Mouse (Mus musculus) liver, postnatal 0 days (tissue): ENCODE measurements around the gene Alppl2. TPM values are rescaled to one million over a fixed set of nuclear protein-coding genes. Genes with fewer than 3 reads are reported as not detected.

Experiments used
- ATAC-seq: fragments of 200-750 bp; cut with Nextera tagmentation; 2 replicates; pipeline ENCODE4 v1.8.0; 2017; ENCODE audit warnings: mild to moderate bottlenecking, moderate library complexity
- DNase-seq: peaks from one replicate; pipeline ENCODE4 v3.0.0-alpha.2; 2016
- H3K27ac ChIP-seq: fragments of 300-500 bp; sonication (generic); 2 replicates; pipeline ENCODE4 v1.5.1; 2014; ENCODE audit warnings: antibody characterized with exemption, moderate library complexity, mild to moderate bottlenecking, low read depth
- H3K27me3 ChIP-seq: fragments of 300-500 bp; sonication (generic); 2 replicates; pipeline ENCODE4 v1.6.1; 2014; ENCODE audit warnings: low read length, control low read depth, mixed read lengths; ENCODE audit not compliant: insufficient read depth
- H3K36me3 ChIP-seq: fragments of 300-500 bp; sonication (generic); replicated peaks from 2 replicates; pipeline ENCODE4 v1.6.1; 2014; ENCODE audit warnings: mild to moderate bottlenecking, control low read depth, low read length, moderate library complexity, mixed read lengths; ENCODE audit not compliant: insufficient read depth
- H3K4me1 ChIP-seq: fragments of 300-500 bp; sonication (generic); 2 replicates; pipeline ENCODE4 v1.6.1; 2014; ENCODE audit warnings: antibody characterized with exemption, mild to moderate bottlenecking, control low read depth; ENCODE audit not compliant: insufficient read depth
- H3K4me2 ChIP-seq: fragments of 300-500 bp; sonication (generic); 2 replicates; pipeline ENCODE4 v1.6.1; 2014; ENCODE audit warnings: low read depth, mild to moderate bottlenecking, low read length, moderate library complexity, mixed read lengths
- H3K4me3 ChIP-seq: fragments of 300-500 bp; sonication (generic); 2 replicates; pipeline ENCODE4 v1.5.1; 2014; ENCODE audit warnings: low read depth, low read length
- H3K9ac ChIP-seq: fragments of 300-500 bp; sonication (generic); replicated peaks from 2 replicates; pipeline ENCODE4 v1.6.1; 2014; ENCODE audit warnings: mild to moderate bottlenecking, moderate library complexity
- H3K9me3 ChIP-seq: fragments of 300-500 bp; sonication (generic); 2 replicates; pipeline ENCODE4 v1.6.1; 2016; ENCODE audit warnings: mild to moderate bottlenecking, control low read depth, low read length, mixed read lengths
- CTCF ChIP-seq: sonication (generic); IDR thresholded peaks from 2 replicates; pipeline ENCODE4 v1.5.1; 2016; ENCODE audit warnings: antibody characterized with exemption, low read depth
- EP300 ChIP-seq: IDR thresholded peaks from 2 replicates; pipeline ENCODE4 v1.6.1; 2016; ENCODE audit warnings: antibody characterized with exemption, low read depth, mild to moderate bottlenecking
- WGBS: fragments of 180-500 bp; shearing (Covaris S2); extraction: QIAGEN DNeasy Blood & Tissue Kit; methylation state at CpG from one replicate; pipeline ENCODE4 v1.1.7; 2014; ENCODE audit not compliant: insufficient replicate concordance; 5-methylcytosine and 5-hydroxymethylcytosine counted together
- polyA plus RNA-seq: library from polyadenylated mRNA; unstranded; fragments of >200 nt; fragmentation: Nextera tagmentation; extraction: Ambion mirVana; gene quantifications from 2 replicates; pipeline ENCODE4 v1.2.1, GENCODE M21; 2015

Gene Alppl2
- polyA plus RNA-seq, 1 experiment from 2014 or later, result not detected

- TF ChIP-seq EP300, result no peak
- no peak for TF ChIP-seq CTCF
- H3K4me3 ChIP-seq, result no peak overlapping the region
- ATAC-seq, result no peak
Measured at GRCm38 (mm10) chr1:87059042-87059665, 30.6 kb downstream of the Alppl2 start.

GRCm38 (mm10) chr1:87057075-87057474 lies 32.7 kb downstream of the Alppl2 start:
- Histone ChIP-seq H3K36me3 (no peaks in the 10 kb centered on the region), H3K9ac (no peak overlapping the region), H3K4me3 (no peak overlapping the region), H3K4me1 (no peaks in the 10 kb centered on the region), H3K27ac (no peak overlapping the region), H3K27me3 (no peaks in the 10 kb centered on the region), H3K4me2 (no peak overlapping the region), H3K9me3 (no peaks in the 10 kb centered on the region)
- WGBS, result 74% methylated on average over 4 of the region's 4 CpGs
- DNase-seq (no peak), ATAC-seq (no peak)
- TF ChIP-seq EP300 (no peak), CTCF (no peak)

More at GRCm38 (mm10) chr1:87059042-87059665, 30.6 kb downstream of the Alppl2 start:
- WGBS, result 55% methylated on average over 8 of the region's 8 CpGs
- Histone ChIP-seq H3K4me2 (no peak overlapping the region), H3K27ac (no peak overlapping the region), H3K4me1 (no peaks in the 10 kb centered on the region), H3K27me3 (no peaks in the 10 kb centered on the region), H3K9me3 (no peaks in the 10 kb centered on the region), H3K9ac (no peak overlapping the region), H3K36me3 (no peaks in the 10 kb centered on the region)
- no peak for DNase-seq

GRCm38 (mm10) chr1:87051369-87051768 lies 38.4 kb downstream of the Alppl2 start:
- H3K9ac ChIP-seq, result no peak overlapping the region
- H3K4me3 ChIP-seq, result no peak overlapping the region
- no peak overlapping the region for H3K4me2 ChIP-seq
- ATAC-seq (no peak), DNase-seq (no peak)
- H3K27me3 ChIP-seq, result no peaks in the 10 kb centered on the region
- peaks cover 3% of the 10 kb centered on the region for H3K36me3 ChIP-seq
- no peak overlapping the region for H3K27ac ChIP-seq
- H3K4me1 ChIP-seq, result no peaks in the 10 kb centered on the region
- H3K9me3 ChIP-seq, result no peaks in the 10 kb centered on the region
- WGBS, result 78% methylated on average over 4 of the region's 4 CpGs
- no peak for TF ChIP-seq EP300

GRCm38 (mm10) chr1:87050700-87051099 lies 39.0 kb downstream of the Alppl2 start:
- ATAC-seq (no peak), DNase-seq (no peak)
- no peak overlapping the region for H3K9ac ChIP-seq
- H3K4me2 ChIP-seq, result no peak overlapping the region
- TF ChIP-seq EP300 (no peak), CTCF (no peak)
- H3K9me3 ChIP-seq, result no peaks in the 10 kb centered on the region
- peaks cover 3% of the 10 kb centered on the region for H3K36me3 ChIP-seq
- no peak overlapping the region for H3K4me3 ChIP-seq
- H3K27ac ChIP-seq, result no peak overlapping the region
- 75% methylated on average over 1 of the region's 1 CpGs for WGBS
- H3K4me1 ChIP-seq, result no peaks in the 10 kb centered on the region
- H3K27me3 ChIP-seq, result no peaks in the 10 kb centered on the region

GRCm38 (mm10) chr1:87050072-87050471 lies 39.7 kb downstream of the Alppl2 start:
- H3K27ac ChIP-seq, result no peak overlapping the region
- ATAC-seq (no peak), DNase-seq (no peak)
- TF ChIP-seq EP300 (no peak), CTCF (no peak)
- no peaks in the 10 kb centered on the region for H3K27me3 ChIP-seq
- H3K4me1 ChIP-seq, result no peaks in the 10 kb centered on the region
- 77% methylated on average over 3 of the region's 3 CpGs for WGBS
- peaks cover 3% of the 10 kb centered on the region for H3K36me3 ChIP-seq
- no peak overlapping the region for H3K4me3 ChIP-seq
- H3K4me2 ChIP-seq, result no peak overlapping the region
- no peak overlapping the region for H3K9ac ChIP-seq
- H3K9me3 ChIP-seq, result no peaks in the 10 kb centered on the region

- ATAC-seq (peak; percentile 23; the same call in 1 of the 2 replicates), DNase-seq (peak; percentile 75)
- H3K27me3 ChIP-seq, result no peaks in the 10 kb centered on the region
- no peaks in the 10 kb centered on the region for H3K9me3 ChIP-seq
- no peak overlapping the region for H3K4me3 ChIP-seq
- no peak overlapping the region for H3K9ac ChIP-seq
- no peaks in the 10 kb centered on the region for H3K36me3 ChIP-seq
- no peak overlapping the region for H3K27ac ChIP-seq
- TF ChIP-seq EP300 (no peak), CTCF (peak; percentile 95)
- no peaks in the 10 kb centered on the region for H3K4me1 ChIP-seq
- no peak overlapping the region for H3K4me2 ChIP-seq
- 3% methylated on average over 1 of the region's 1 CpGs for WGBS
Measured at GRCm38 (mm10) chr1:87041814-87042438, 47.8 kb downstream of the Alppl2 start.
